Comparison of ENCODE assay signal across 9 mouse cellular contexts in genomic region chr9:37018154-37018553, GRCm38 (mm10).
DNase-seq lines count a peak whose midpoint lies in the region; ATAC-seq lines count a peak whose summit lies in the region.
"Had no signal": no experiment of that assay in that cellular context is flagged by ENCODE, and none has a peak within 500 bp of the region (broad histone marks: within the 10 kb centered on the region; RNA-seq: fewer than 3 reads in every experiment).

No protein-coding gene starts in this region.

- H3K4me1 ChIP-seq in hindbrain, embryonic 15.5 days (replicated peaks): peaks cover 39% of the 10 kb centered on the region
- H3K4me1 ChIP-seq in hindbrain, embryonic 12.5 days: peaks cover 36% of the 10 kb centered on the region
- H3K4me1 ChIP-seq in liver, embryonic 11.5 days (replicated peaks; ENCODE audit: control insufficient read depth, insufficient read depth, low read length): no peaks in the 10 kb centered on the region

- 56% methylated on average over 1 of the region's 1 CpGs for WGBS in hindbrain, embryonic 15.5 days
- WGBS in hindbrain, embryonic 12.5 days: 73% methylated on average over 1 of the region's 1 CpGs
- 72% methylated on average over 1 of the region's 1 CpGs for WGBS in liver, embryonic 11.5 days

- no peaks in the 10 kb centered on the region for H3K9me3 ChIP-seq in hindbrain, embryonic 15.5 days
- H3K9me3 ChIP-seq in hindbrain, embryonic 12.5 days (replicated peaks): no peaks in the 10 kb centered on the region
- H3K9me3 ChIP-seq in liver, embryonic 11.5 days (ENCODE audit: control insufficient read depth, low read length): no peaks in the 10 kb centered on the region

- no peak overlapping the region for H3K9ac ChIP-seq in hindbrain, embryonic 15.5 days
- H3K9ac ChIP-seq in hindbrain, embryonic 12.5 days: no peak overlapping the region
- no peak overlapping the region for H3K9ac ChIP-seq in liver, embryonic 11.5 days (ENCODE audit: low read depth, low read length)

- peak; percentile 44 to 54 for DNase-seq in cerebellum, postnatal 10 days
- DNase-seq in layer of hippocampus, adult 18-20 months (ENCODE audit: low spot score in 2 of 2): peak; percentile 58 to 83
- DNase-seq in right cerebral cortex, adult 2 months (ENCODE audit: low spot score in 2 of 2): peak; percentile 63 to 69
- no peak for DNase-seq in liver, embryonic 11.5 days (ENCODE audit: low spot score)
- DNase-seq in adrenal gland, postnatal 36 days: no peak
- DNase-seq in thymus, adult 18-20 months: no peak
- DNase-seq: thymus, postnatal 25 days had no signal

- no peak overlapping the region for H3K4me2 ChIP-seq in hindbrain, embryonic 15.5 days
- H3K4me2 ChIP-seq in hindbrain, embryonic 12.5 days (replicated peaks): no peak overlapping the region
- no peak overlapping the region for H3K4me2 ChIP-seq in liver, embryonic 11.5 days

- H3K27me3 ChIP-seq in hindbrain, embryonic 15.5 days: no peaks in the 10 kb centered on the region
- H3K27me3 ChIP-seq in hindbrain, embryonic 12.5 days: no peaks in the 10 kb centered on the region
- no peaks in the 10 kb centered on the region for H3K27me3 ChIP-seq in liver, embryonic 11.5 days (replicated peaks; ENCODE audit: control insufficient read depth, insufficient read depth, low read length)

- H3K36me3 ChIP-seq in hindbrain, embryonic 15.5 days: no peaks in the 10 kb centered on the region
- H3K36me3 ChIP-seq in hindbrain, embryonic 12.5 days: no peaks in the 10 kb centered on the region
- H3K36me3 ChIP-seq in liver, embryonic 11.5 days (ENCODE audit: control insufficient read depth, insufficient read depth, low read length): no peaks in the 10 kb centered on the region

- ATAC-seq in hindbrain, embryonic 15.5 days (ENCODE audit: low FRiP score, low read depth): peak; percentile 25; the same call in 1 of the 2 replicates
- no peak for ATAC-seq in hindbrain, embryonic 12.5 days (ENCODE audit: low FRiP score)
- ATAC-seq in liver, embryonic 11.5 days (replicated peaks; ENCODE audit: low FRiP score): no peak

- no peak overlapping the region for H3K27ac ChIP-seq in hindbrain, embryonic 15.5 days (replicated peaks)
- H3K27ac ChIP-seq in hindbrain, embryonic 12.5 days: no peak overlapping the region
- no peak overlapping the region for H3K27ac ChIP-seq in liver, embryonic 11.5 days (ENCODE audit: low read depth, low read length)

- no peak overlapping the region for H3K4me3 ChIP-seq in hindbrain, embryonic 15.5 days
- no peak overlapping the region for H3K4me3 ChIP-seq in hindbrain, embryonic 12.5 days
- no peak overlapping the region for H3K4me3 ChIP-seq in liver, embryonic 11.5 days (ENCODE audit: low read depth, low read length)

Comparison
In these comparisons a context has a peak if more than half of its experiments do, and no peak if none do; other contexts are left out.
1. DNase-seq: peak in cerebellum, postnatal 10 days (2 of 2), layer of hippocampus, adult 18-20 months (2 of 2) and right cerebral cortex, adult 2 months (2 of 2); none in liver, embryonic 11.5 days (single experiment), adrenal gland, postnatal 36 days (0 of 2) and thymus, adult 18-20 months (0 of 2).